Mouse (Mus musculus) Patski (cell line): ENCODE results near the gene Osbpl2. TPM values are rescaled to one million over a fixed set of nuclear protein-coding genes. Genes with fewer than 3 reads are reported as not detected.

Experiments used
- ATAC-seq: fragments of 100-300 bp; one replicate; pipeline ENCODE4 v1.8.0; 2021
- CTCF ChIA-PET: fragments of 350-600 bp; sonication (Branson Sonifier 250); formaldehyde crosslinking; loops from one replicate; lab custom pipeline; 2022; ENCODE audit warnings: inconsistent platforms; lab: Charles Lee
- POLR2A ChIA-PET: fragments of 350-600 bp; sonication (Branson Sonifier 250); formaldehyde crosslinking; loops from one replicate; lab custom pipeline; 2022; ENCODE audit warnings: antibody characterized with exemption, inconsistent platforms; lab: Charles Lee
- DNase-seq: peaks from one replicate; pipeline ENCODE4 v3.0.0-alpha.2; 2011; ENCODE audit warnings: low read depth, low spot score
- H3K27me3 ChIP-seq: fragments of 371-371 bp; one replicate; pipeline ENCODE4 v1.5.1; 2021
- CTCF ChIP-seq: fragments of 100-300 bp; IDR thresholded peaks from one replicate; pipeline ENCODE4 v1.5.1; 2021
- in situ Hi-C: fragments of 300-500 bp; cut with MboI; formaldehyde crosslinking; loops from 3 replicates; pipeline ENCODE4 v1.11.1; 2018; ENCODE audit warnings: low pct_unique_long_range_greater_than_20kb, mixed read lengths
- polyA plus RNA-seq: library from polyadenylated mRNA; unstranded; gene quantifications from one replicate; pipeline ENCODE4 v1.2.3, GENCODE M21; 2021

The Osbpl2 gene
- polyA plus RNA-seq, 1 experiment from 2014 or later: 41.0 TPM

DNA sequence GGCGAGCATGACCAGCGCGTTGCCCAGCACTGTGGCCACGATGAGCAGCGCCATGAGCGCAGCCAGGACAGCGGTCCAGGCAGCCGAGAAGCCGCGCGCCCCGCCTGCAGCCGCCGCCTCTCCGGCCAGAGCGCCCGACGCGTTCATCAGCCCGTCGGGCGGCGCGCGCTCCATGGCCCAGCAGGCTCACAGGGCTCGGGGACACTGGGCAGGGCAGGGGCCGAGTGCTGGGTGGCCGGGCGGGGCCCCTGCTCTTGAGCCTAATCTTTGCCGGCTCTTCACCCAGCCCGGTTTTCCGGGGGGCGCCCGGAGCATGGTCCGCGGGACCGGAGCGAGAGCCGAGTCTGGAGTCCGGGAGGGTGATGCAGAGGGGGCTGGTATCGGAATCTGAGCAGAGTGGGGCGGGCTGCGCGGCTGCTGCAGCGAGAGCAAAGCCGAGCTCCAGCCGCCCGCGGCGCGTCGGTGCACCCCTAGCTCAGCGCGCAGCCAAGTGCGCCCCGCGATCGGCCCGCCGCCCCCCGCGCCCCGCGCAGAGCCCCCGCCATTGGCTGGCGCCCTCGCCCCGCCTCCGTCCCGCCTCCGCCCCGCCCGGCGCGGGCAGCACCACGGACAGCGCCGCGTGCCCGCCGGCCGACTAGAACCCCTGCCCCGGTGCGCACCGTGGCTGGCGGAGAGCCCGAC lies 15.0 kb upstream of the Osbpl2 start, which contains the start of gene Hrh3:
Gene Hrh3, minus strand, starts transcription at position 511 of the 681 bp plus-strand sequence.
- POLR2A ChIA-PET: interaction anchor here (2.0 kb wide), 1 partner anchor 11 kb away, joined by 6 read pairs; no protein-coding TSS in a partner anchor
- CTCF ChIA-PET: interaction anchor here (1.1 kb wide), 1 partner anchor 11 kb away, joined by 3 read pairs; no protein-coding TSS in a partner anchor
- in situ Hi-C loops: no loop called here
- peak; percentile 88 for ATAC-seq
- DNase-seq: no peak
- peaks cover 40% of the 10 kb centered on the region for H3K27me3 ChIP-seq
- TF ChIP-seq CTCF: no peak

DNA sequence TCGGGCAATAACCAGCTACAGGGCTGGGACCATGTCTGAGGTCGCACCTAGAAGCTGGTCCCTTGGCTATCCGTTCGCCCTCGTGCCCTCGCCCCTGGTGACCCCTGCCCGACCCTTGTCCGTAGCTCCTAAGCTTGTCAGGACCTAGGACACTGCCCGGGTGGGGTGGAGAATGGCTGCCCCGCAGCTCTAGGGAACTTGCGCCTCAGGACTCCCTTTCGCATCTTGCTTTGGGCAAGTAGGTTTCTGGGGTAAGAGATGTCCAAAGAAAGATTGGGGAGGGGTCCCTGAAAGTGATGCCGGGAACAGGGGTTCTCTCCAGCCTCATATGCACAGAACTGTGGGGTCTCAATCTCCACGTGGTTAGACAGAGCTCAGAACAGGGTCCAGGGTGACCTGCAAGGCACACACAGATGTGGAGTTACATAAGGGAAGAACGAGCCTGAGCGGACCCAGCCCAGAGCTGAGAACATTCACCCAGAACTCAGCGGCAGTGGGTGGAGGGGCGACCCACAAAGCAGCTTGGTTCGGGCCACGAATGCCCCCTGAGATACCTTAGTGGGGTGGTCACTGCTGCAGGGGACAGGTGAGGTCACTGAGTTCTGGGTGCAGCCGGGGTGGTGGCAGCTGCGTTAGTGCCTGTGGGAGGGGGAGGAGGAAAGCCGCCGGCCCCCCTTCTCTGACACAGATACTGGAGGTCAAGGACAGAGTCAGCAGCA lies 14.3 kb upstream of the Osbpl2 start:
- in situ Hi-C loops: no loop called here
- DNase-seq (no peak), ATAC-seq (no peak)
- ChIA-PET CTCF (interaction anchor here (1.1 kb wide), 1 partner anchor 11 kb away, joined by 3 read pairs; no protein-coding TSS in a partner anchor), POLR2A (interaction anchor here (2.0 kb wide), 1 partner anchor 11 kb away, joined by 6 read pairs; no protein-coding TSS in a partner anchor)
- H3K27me3 ChIP-seq: peaks cover 33% of the 10 kb centered on the region
- TF ChIP-seq CTCF: no peak

DNA sequence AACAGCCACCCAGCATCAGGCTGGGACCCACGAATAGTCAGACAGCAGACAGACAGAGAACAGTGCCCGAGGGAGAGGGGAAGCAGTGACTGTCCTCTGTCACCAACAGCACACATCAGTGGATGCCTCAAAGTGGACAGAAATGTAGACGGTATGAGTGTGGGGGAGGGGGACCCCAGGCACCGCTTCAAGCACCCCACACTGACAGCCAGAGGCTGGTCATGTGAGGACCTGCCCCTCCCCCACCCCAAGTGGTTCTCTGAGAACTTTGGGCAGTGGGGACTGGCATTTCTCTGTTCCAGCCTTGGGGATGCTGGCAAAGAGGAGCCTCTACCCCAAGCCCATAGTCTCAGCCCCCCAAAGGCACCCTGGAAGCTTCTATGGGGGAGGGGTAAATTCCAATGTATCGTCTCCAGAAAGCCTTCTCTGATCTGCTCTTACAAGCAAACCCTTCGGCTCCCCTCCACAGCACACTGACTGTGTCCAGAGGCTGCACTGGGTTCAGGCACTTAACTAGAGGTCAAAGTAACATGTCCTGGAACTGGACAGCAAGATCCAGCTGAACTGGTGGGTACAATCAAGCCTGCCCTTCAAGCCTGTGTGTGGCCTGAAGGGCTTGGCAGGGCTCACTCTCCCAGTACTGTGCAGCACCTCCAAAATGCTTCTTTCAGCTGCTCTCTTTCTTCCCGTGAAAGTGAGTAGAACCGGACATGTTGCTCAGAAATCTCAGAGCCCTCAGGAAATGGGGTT lies 13.5 kb upstream of the Osbpl2 start:
- in situ Hi-C loops: no loop called here
- H3K27me3 ChIP-seq: peaks cover 25% of the 10 kb centered on the region
- ATAC-seq: no peak
- POLR2A ChIA-PET: interaction anchor here (2.0 kb wide), 1 partner anchor 10 kb away, joined by 6 read pairs; no protein-coding TSS in a partner anchor
- CTCF ChIA-PET: no interaction called here
- no peak for DNase-seq
- no peak for TF ChIP-seq CTCF

DNA sequence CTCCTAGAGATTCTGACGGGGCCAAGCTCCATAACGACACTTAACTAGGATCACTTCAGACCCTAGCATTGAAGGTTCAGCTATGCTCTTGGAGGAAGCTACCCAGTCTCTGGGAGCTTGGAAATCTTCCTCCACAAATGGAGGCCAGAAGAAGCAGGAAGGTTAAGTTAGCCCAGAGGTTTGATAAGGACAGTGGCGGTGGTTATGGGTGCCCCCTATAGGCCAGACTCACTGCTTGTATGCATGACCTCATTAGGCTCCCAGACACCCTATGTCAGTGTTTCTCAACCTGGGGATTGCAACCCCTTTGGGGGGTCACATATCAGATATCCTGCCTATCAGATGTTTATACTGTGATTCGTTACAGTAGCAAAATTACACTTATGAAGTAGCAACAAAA lies 12.0 kb upstream of the Osbpl2 start:
- in situ Hi-C loops: no loop called here
- ATAC-seq (no peak), DNase-seq (no peak)
- peaks cover 15% of the 10 kb centered on the region for H3K27me3 ChIP-seq
- ChIA-PET POLR2A (no interaction called here), CTCF (interaction anchor here (0.8 to 2.0 kb wide), 3 partner anchors 11 to 56 kb away, joined by 3 to 6 read pairs (median 4); no protein-coding TSS in a partner anchor)
- no peak for TF ChIP-seq CTCF

DNA sequence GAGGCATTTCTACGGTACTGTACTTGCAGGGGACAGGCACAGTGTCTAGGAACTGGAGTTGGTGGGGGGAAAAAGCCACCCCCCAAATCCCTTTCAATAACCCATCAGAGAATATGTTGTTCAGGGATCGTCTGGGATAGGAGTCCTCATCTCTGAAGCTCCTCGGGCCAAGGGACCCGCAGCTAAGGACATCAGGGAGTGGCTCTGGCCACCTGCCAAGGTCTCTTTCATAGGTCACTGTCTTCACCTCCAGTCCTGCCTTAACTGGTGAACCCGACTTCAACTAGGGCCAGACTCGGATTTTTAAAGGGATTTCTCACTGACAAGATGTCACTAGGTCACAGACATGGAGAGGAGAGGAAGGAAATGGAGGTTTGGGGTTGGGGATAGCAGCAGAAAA lies 10.8 kb upstream of the Osbpl2 start:
- CTCF ChIA-PET: interaction anchor here (2.0 kb wide), 1 partner anchor 10 kb away, joined by 6 read pairs; no protein-coding TSS in a partner anchor
- in situ Hi-C loops: no loop called here

DNA sequence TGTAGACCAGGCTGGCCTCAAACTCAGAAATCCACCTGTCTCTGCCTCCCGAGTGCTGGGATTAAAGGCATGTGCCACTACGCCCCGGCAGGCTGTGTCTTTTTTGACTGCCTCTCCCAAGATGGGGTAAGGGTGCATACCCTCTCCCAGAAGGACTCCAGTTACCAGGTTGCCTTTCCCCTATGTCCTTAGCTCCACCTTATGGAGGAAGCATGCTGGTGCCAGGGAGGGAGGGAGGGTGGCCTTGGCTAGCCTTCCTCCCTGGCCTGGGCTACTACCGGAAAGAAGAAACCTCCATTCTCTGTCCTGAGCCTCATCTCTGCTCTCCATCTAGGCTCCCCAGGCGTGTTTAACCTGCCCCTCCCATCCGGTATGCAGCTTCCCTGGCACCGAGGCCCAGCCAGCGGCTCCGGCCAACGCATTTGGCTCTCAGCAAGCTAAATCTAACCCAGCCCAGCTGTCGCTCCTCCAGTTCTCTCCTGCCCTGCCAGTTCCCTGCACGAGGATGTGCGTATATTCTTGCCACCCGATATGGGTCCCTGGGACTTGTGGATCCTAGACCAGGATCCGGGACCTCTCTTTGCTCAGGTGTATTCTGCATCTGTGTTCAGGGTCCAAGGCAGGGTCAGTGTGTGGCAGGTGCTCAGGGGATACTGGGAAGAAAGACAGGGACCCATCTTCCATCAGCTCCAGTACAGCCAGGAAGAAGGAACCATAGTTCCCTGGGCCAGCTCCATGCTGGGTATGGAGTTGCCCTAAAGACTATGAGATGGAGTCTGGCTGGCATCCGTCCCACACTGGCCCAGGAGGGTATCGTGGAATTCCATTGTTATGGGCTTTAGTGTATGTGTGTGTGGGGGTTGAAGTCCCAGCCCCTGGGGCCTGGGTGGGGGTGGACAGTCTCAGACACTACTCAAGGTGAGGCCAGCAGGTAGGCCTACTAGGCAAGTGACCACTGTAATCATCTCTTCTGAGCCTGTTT lies 4.9 kb upstream of the Osbpl2 start:
- in situ Hi-C loops: no loop called here
- TF ChIP-seq CTCF: no peak
- no peaks in the 10 kb centered on the region for H3K27me3 ChIP-seq
- POLR2A ChIA-PET: interaction anchor here (0.6 to 1.5 kb wide), 4 partner anchors 10 to 138 kb away, joined by 3 to 6 read pairs (median 4); partner anchors contain the start of genes Hrh3 and Mtg2
- no peak for DNase-seq
- CTCF ChIA-PET: interaction anchor here (2.2 kb wide), 1 partner anchor 63 kb away, joined by 5 read pairs; no protein-coding TSS in a partner anchor
- ATAC-seq: no peak

More for the DNA sequence above, 10.8 kb upstream of the Osbpl2 start:
- no peak for TF ChIP-seq CTCF
- no peak for DNase-seq
- POLR2A ChIA-PET: no interaction called here
- peaks cover 3% of the 10 kb centered on the region for H3K27me3 ChIP-seq
- no peak for ATAC-seq

DNA sequence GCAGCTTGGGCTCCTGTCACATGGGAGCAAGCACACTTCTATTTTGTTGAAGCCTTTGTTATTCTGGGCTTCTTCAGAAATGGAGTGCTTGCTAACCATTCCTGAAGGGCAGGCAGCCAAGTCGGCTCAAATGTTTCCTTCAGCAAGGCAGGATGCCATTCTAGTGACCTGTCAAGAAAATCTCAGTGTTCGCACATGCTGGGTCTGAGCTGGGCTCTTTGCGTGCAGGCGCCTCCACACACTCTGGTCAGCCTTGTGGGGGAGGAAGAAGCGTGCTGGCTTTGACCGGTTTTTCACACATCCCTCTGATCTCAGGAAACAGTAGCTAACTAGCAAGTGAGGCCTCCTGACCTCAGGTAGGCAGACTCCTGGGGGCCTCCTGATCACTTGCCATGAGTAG lies 3.8 kb upstream of the Osbpl2 start:
- in situ Hi-C loops: no loop called here
- TF ChIP-seq CTCF: no peak
- H3K27me3 ChIP-seq: no peaks in the 10 kb centered on the region
- POLR2A ChIA-PET: interaction anchor here (0.6 to 1.5 kb wide), 5 partner anchors 11 to 137 kb away, joined by 3 to 6 read pairs (median 4); partner anchors contain the start of genes Hrh3 and Mtg2
- CTCF ChIA-PET: interaction anchor here (0.7 to 1.4 kb wide), 4 partner anchors 11 to 25 kb away, joined by 3 read pairs; partner anchors contain the start of gene Hrh3
- ATAC-seq: peak; percentile 42
- peak; percentile 92 for DNase-seq

DNA sequence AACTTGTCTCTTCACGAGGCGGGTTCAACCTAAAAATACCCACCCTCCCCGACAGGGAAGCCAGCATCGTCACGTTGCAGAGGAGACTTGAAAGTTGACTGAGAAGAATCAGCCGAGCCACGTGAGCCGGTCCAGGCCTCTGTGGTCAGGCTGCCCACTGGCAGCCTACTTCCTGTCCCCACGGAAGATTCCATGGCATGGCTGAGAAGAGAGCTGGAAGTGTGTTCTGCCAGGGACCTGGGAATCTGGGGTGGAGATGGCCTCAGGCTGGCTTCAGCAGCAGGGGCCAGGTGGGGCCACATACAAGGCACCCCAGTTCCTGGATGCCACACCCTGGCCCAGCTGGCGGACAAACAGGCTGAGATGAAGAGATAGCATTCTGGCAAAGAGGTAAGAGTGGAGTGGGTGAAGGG lies 3.0 kb upstream of the Osbpl2 start:
- H3K27me3 ChIP-seq: no peaks in the 10 kb centered on the region
- TF ChIP-seq CTCF: no peak
- no peak for DNase-seq
- ChIA-PET POLR2A (interaction anchor here (1.1 to 1.5 kb wide), 2 partner anchors 12 to 16 kb away, joined by 3 to 6 read pairs; partner anchors contain the start of gene Hrh3), CTCF (interaction anchor here (0.7 to 1.4 kb wide), 4 partner anchors 11 to 24 kb away, joined by 3 read pairs; partner anchors contain the start of gene Hrh3)
- in situ Hi-C loops: no loop called here
- ATAC-seq: no peak
